Mouse (Mus musculus) limb, embryonic 11.5 days (tissue): Measurements from ENCODE around the gene Pbrm1. TPM values are rescaled to one million over a fixed set of nuclear protein-coding genes. Genes with fewer than 3 reads are reported as not detected.

Source experiments
- ATAC-seq: fragments of 200-750 bp; cut with Nextera tagmentation; 2 replicates; pipeline ENCODE4 v1.8.0; 2017; ENCODE audit warnings: low read depth; ENCODE audit not compliant: insufficient number of reproducible peaks, low FRiP score, low TSS enrichment
- DNase-seq: peaks from one replicate; pipeline ENCODE4 v3.0.0-alpha.2; 2015; ENCODE audit warnings: low spot score
- H3K27ac ChIP-seq: fragments of 300-500 bp; sonication (generic); replicated peaks from 2 replicates; pipeline ENCODE4 v1.5.1; 2014; ENCODE audit warnings: low read depth, mild to moderate bottlenecking, low read length
- H3K27me3 ChIP-seq: fragments of 300-500 bp; sonication (generic); 2 replicates; pipeline ENCODE4 v1.6.1; 2014; ENCODE audit warnings: mild to moderate bottlenecking, low read length, mixed read lengths; ENCODE audit not compliant: control insufficient read depth, insufficient read depth
- H3K36me3 ChIP-seq: fragments of 300-500 bp; sonication (generic); 2 replicates; pipeline ENCODE4 v1.6.1; 2014; ENCODE audit warnings: mild to moderate bottlenecking, low read length, moderate library complexity, mixed read lengths; ENCODE audit not compliant: control insufficient read depth, insufficient read depth
- H3K4me1 ChIP-seq: fragments of 300-500 bp; sonication (generic); 2 replicates; pipeline ENCODE4 v1.6.1; 2014; ENCODE audit warnings: low read length, mixed read lengths; ENCODE audit not compliant: control insufficient read depth, insufficient read depth
- H3K4me2 ChIP-seq: fragments of 300-500 bp; sonication (generic); 2 replicates; pipeline ENCODE4 v1.6.1; 2014; ENCODE audit warnings: low read depth, mild to moderate bottlenecking, moderate library complexity; ENCODE audit not compliant: severe bottlenecking
- H3K4me3 ChIP-seq: fragments of 300-500 bp; sonication (generic); 2 replicates; pipeline ENCODE4 v1.5.1; 2014; ENCODE audit warnings: low read depth, low read length
- H3K9ac ChIP-seq: fragments of 300-500 bp; sonication (generic); 2 replicates; pipeline ENCODE4 v1.6.1; 2014; ENCODE audit warnings: mild to moderate bottlenecking, low read length
- H3K9me3 ChIP-seq: fragments of 300-500 bp; sonication (generic); 2 replicates; pipeline ENCODE4 v1.6.1; 2016; ENCODE audit warnings: low read length; ENCODE audit not compliant: control insufficient read depth
- WGBS: fragments of 180-500 bp; shearing (Covaris S2); extraction: QIAGEN DNeasy Blood & Tissue Kit; methylation state at CpG from one replicate; pipeline ENCODE4 v1.1.7; 2014; 5-methylcytosine and 5-hydroxymethylcytosine counted together
- polyA plus RNA-seq: library from polyadenylated mRNA; unstranded; fragments of >200 nt; fragmentation: Nextera tagmentation; extraction: Ambion mirVana; gene quantifications from 2 replicates; pipeline ENCODE4 v1.2.1, GENCODE M21; 2014

Pbrm1 gene
- polyA plus RNA-seq, 1 experiment from 2014 or later: 136 TPM

- Histone ChIP-seq H3K4me2 (no peak overlapping the region), H3K4me1 (peaks cover 2% of the 10 kb centered on the region; the same call in 1 of the 2 replicates), H3K9ac (no peak overlapping the region), H3K36me3 (no peaks in the 10 kb centered on the region), H3K4me3 (no peak overlapping the region), H3K27me3 (no peaks in the 10 kb centered on the region), H3K27ac (no peak overlapping the region), H3K9me3 (no peaks in the 10 kb centered on the region)
- WGBS: 82% methylated on average over 10 of the region's 10 CpGs
- DNase-seq (no peak), ATAC-seq (no peak)
Measured at GRCm38 (mm10) chr14:31161638-31162037, 142.7 kb downstream of the Pbrm1 start.

- 80% methylated on average over 8 of the region's 8 CpGs for WGBS
- Histone ChIP-seq H3K36me3 (no peaks in the 10 kb centered on the region), H3K9me3 (no peaks in the 10 kb centered on the region), H3K9ac (no peak overlapping the region), H3K27ac (no peak overlapping the region), H3K27me3 (no peaks in the 10 kb centered on the region), H3K4me3 (no peak overlapping the region), H3K4me1 (peaks cover 2% of the 10 kb centered on the region; the same call in 1 of the 2 replicates), H3K4me2 (no peak overlapping the region)
- DNase-seq (no peak), ATAC-seq (no peak)
Measured at GRCm38 (mm10) chr14:31164067-31164466, 145.1 kb downstream of the Pbrm1 start.

GRCm38 (mm10) chr14:31165010-31165409, 146.1 kb downstream of the Pbrm1 start:
- peaks cover 2% of the 10 kb centered on the region; the same call in 1 of the 2 replicates for H3K4me1 ChIP-seq
- H3K36me3 ChIP-seq: no peaks in the 10 kb centered on the region
- WGBS: 63% methylated on average over 2 of the region's 2 CpGs
- H3K9me3 ChIP-seq: no peaks in the 10 kb centered on the region
- H3K27ac ChIP-seq: no peak overlapping the region
- no peak overlapping the region for H3K9ac ChIP-seq
- no peak overlapping the region for H3K4me2 ChIP-seq
- no peak overlapping the region for H3K4me3 ChIP-seq
- no peaks in the 10 kb centered on the region for H3K27me3 ChIP-seq
- ATAC-seq: no peak
- no peak for DNase-seq

- no peaks in the 10 kb centered on the region for H3K27me3 ChIP-seq
- H3K4me2 ChIP-seq: no peak overlapping the region
- H3K4me1 ChIP-seq: peaks cover 2% of the 10 kb centered on the region; the same call in 1 of the 2 replicates
- ATAC-seq: no peak
- no peak for DNase-seq
- H3K9me3 ChIP-seq: no peaks in the 10 kb centered on the region
- H3K27ac ChIP-seq: no peak overlapping the region
- no peak overlapping the region for H3K4me3 ChIP-seq
- H3K36me3 ChIP-seq: peaks cover under 1% of the 10 kb centered on the region; the same call in 1 of the 2 replicates
- WGBS: 71% methylated on average over 7 of the region's 7 CpGs
- H3K9ac ChIP-seq: no peak overlapping the region
Measured at GRCm38 (mm10) chr14:31165458-31165857, 146.5 kb downstream of the Pbrm1 start.

GRCm38 (mm10) chr14:31165991-31166630, 147.2 kb downstream of the Pbrm1 start:
- Histone ChIP-seq H3K4me2 (no peak overlapping the region), H3K4me1 (peaks cover 2% of the 10 kb centered on the region; the same call in 1 of the 2 replicates), H3K9me3 (no peaks in the 10 kb centered on the region), H3K27ac (no peak overlapping the region), H3K4me3 (no peak overlapping the region), H3K36me3 (peaks cover 6% of the 10 kb centered on the region), H3K27me3 (no peaks in the 10 kb centered on the region), H3K9ac (no peak overlapping the region)
- 57% methylated on average over 10 of the region's 10 CpGs for WGBS
- ATAC-seq (no peak), DNase-seq (no peak)

GRCm38 (mm10) chr14:31166827-31167226, 147.9 kb downstream of the Pbrm1 start:
- H3K27ac ChIP-seq: no peak overlapping the region

GRCm38 (mm10) chr14:31168425-31168824, 149.5 kb downstream of the Pbrm1 start, which contains the start of gene Stab1:
Gene Stab1 (minus strand): TSS chr14:31168641.
- WGBS: 51% methylated on average over 10 of the region's 10 CpGs
- Histone ChIP-seq H3K9ac (no peak within 1 kb of the TSS), H3K36me3 (peaks cover 29% of the 10 kb centered on the region), H3K4me3 (no peak within 1 kb of the TSS), H3K4me1 (peaks cover 2% of the 10 kb centered on the region; the same call in 1 of the 2 replicates), H3K27me3 (no peaks in the 10 kb centered on the region), H3K4me2 (0 out of 2 replicates have a peak within 1 kb of the TSS, but pooled peaks have one; percentile 12), H3K9me3 (no peaks in the 10 kb centered on the region), H3K27ac (0 out of 2 replicates have a peak within 1 kb of the TSS, but pooled peaks have one; percentile 21)
- no peak for DNase-seq
- no peak for ATAC-seq

More at GRCm38 (mm10) chr14:31166827-31167226, 147.9 kb downstream of the Pbrm1 start:
- Histone ChIP-seq H3K9ac (no peak overlapping the region), H3K4me3 (no peak overlapping the region), H3K27me3 (no peaks in the 10 kb centered on the region), H3K4me1 (peaks cover 2% of the 10 kb centered on the region; the same call in 1 of the 2 replicates), H3K9me3 (no peaks in the 10 kb centered on the region), H3K4me2 (no peak overlapping the region), H3K36me3 (peaks cover 13% of the 10 kb centered on the region)
- WGBS: 72% methylated on average over 9 of the region's 9 CpGs
- no peak for DNase-seq
- ATAC-seq: no peak

GRCm38 (mm10) chr14:31169508-31169907, 150.6 kb downstream of the Pbrm1 start:
- DNase-seq (no peak), ATAC-seq (no peak)
- Histone ChIP-seq H3K4me1 (peaks cover 2% of the 10 kb centered on the region; the same call in 1 of the 2 replicates), H3K36me3 (peaks cover 40% of the 10 kb centered on the region), H3K27ac (no peak overlapping the region), H3K4me2 (no peak overlapping the region), H3K9me3 (no peaks in the 10 kb centered on the region), H3K4me3 (no peak overlapping the region), H3K9ac (no peak overlapping the region), H3K27me3 (no peaks in the 10 kb centered on the region)
- 83% methylated on average over 6 of the region's 6 CpGs for WGBS
